Mouse (Mus musculus) spleen, postnatal 36 days (tissue): Measurements from ENCODE around the gene Lrrc10.
"Not testable (repeated sequence)": the region's sequence is repeated elsewhere in the genome, so short reads cannot be mapped to it uniquely, and the experiment has no call there.

Experiments
- DNase-seq, 2 experiments: peaks; one replicate each; pipeline ENCODE4 v3.0.0; 2022; ENCODE audit warnings: low spot score in 2 of 2, mixed read lengths in 1 of 2

The Lrrc10 gene

DNA sequence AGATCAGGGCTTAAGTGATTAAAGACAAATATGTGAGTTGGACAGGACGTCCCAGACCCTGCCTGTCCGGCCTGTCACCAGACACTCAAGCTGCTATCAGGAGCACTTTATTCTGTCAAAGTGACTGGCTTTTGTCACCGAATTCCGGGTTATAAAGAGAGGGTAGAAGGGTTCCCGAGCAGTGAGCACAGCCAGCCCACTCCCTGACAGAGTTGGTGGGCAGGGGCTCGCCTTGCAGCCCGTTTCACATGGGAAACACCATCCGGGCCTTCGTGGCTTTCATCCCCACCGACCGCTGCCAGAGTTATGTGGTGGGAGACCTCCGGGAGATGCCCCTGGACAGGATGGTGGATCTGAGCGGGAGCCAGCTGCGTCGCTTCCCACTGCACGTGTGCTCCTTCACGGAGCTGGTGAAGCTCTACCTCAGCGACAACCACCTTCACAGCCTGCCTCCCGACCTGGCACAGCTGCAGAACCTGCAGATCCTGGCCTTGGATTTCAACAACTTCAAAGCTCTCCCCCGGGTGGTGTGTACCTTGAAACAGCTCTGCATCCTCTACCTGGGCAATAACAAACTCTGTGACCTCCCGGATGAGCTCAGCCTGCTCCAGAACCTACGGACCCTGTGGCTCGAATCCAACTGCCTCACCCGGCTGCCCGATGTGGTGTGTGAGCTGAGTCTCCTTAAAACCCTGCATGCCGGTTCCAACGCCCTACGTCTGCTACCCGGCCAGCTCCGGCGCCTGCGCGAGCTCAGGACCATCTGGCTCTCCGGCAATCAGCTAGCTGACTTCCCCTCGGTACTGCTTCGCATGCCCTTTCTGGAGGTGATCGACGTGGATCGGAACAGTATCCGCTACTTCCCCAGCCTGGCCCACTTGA is at the start of gene Lrrc10:
Gene Lrrc10 (plus strand): TSS at position 167 of the 882 bp plus-strand sequence.
- no peak for DNase-seq

DNA sequence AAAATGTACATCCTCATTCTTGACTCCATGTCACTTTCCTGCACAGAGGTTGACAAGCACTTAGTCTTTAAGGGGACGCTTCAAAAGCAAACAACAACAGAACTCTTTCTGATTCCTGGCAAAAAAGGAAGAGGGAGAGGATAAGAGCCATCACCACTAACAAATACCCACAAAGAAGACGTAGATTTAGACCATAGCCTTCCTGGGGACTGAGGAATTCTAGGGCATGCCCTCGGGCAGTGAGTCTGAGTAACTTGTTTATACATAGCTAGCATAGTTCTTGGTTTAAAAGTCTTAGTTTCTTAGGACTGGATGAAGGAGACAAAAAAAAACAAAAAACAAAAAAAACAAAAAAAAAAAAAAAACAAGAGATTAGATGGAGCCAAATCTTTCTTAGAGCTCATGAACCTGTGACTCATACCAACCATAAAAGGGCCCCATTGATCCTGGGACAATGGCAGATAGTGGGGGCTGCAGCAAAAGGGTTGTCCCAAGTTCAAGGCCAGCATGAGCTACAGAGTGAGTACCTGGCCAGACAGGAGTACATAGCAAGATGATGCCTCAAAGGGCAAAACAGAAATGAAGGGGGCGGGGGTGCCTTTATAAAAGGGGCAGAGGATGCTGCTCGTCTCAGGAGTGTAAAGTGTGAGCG is 49.4 kb upstream of the Lrrc10 start:
- no peak for DNase-seq

DNA sequence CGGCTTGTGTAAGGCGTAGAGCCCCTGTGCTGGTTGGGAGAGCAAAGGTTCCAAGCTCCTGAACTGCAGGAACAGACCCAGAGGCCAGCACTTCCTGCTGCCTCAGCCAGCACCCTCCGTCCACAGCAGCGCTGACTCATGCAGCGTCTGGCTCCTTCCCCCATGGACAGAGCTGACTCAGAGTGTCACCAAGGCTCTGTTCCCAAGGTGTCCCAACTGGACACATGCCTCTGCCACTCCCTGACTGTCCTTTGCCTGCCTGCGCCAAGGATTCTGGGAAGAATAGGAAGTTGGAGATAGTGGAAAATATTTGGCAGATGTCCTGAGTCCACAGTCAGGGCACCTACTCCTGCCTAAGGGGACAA is 48.9 kb upstream of the Lrrc10 start:
- DNase-seq, result no peak

DNA sequence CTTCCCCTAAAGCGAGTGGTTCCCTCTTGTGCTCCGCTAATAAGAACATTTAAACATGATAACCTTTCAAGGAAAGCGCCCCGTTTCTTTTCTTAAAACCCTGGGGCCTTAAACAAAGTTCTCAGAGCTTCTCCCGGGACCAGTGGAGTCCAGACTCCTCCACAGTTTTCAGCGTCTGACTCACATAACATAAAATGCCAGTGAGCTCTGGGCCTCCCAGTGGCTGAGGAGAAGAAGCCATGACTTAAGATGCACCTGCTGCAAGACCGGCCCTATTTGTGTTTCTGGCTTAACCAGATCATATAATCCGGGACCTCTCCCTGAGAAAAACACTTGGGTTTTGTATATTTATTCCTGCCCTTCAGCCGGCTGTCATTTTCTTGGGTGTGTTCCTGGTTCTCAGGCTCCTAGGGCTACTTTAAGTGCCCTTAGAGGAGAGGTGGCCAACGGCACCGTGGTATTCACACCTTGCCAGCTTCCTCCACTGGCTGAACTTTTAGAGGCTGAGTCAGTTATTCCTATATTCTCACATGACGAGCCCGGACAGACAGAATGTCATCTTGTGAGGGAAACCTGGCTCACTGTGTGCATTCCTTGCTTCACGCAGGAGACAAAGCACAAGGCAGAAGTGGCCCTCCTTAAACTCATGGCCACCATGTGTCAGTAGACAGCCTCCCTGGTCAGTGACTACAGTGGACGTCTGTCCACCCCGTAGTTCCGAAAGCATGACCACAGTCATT is 46.3 kb upstream of the Lrrc10 start:
- no peak for DNase-seq

DNA sequence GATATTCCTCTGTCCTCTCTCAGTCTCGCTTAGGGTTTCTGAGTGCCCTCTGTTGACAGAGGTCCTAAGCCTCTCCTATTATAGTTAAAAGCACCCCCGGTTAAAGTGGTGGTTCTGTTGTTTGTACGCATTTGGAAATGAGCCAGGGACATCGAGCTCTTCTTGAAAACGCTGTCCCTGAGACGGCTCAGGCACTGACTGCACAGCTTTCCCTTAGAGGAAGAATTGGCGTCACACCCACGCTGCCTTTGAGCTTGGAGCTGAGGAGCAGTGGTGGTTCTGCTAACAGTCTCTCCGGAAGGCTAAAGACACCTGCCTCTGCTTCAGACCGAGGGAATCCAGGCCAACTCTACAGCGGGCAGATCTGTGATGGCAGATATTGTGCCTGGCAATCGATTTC is 44.2 kb upstream of the Lrrc10 start:
- no peak for DNase-seq

DNA sequence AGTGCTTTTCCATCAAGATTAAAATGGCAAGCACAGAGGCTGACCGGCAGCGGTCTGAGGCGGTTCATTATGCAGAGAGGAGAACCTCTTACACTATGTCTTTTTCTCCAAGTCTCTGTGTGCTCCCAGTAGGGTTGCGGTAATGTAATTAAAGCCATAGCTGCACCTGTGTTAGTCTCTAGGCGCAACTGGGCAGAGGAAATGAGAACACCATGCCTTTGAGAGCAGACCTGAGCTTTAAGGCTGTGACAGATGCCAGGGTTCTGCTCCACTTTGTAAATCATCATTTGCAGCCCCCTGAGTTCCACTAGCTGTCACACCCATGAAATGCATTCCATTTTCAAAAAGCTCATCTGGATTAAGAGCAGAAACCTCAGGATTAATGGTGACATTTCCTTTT is 40.4 kb upstream of the Lrrc10 start:
- DNase-seq, result no peak

DNA sequence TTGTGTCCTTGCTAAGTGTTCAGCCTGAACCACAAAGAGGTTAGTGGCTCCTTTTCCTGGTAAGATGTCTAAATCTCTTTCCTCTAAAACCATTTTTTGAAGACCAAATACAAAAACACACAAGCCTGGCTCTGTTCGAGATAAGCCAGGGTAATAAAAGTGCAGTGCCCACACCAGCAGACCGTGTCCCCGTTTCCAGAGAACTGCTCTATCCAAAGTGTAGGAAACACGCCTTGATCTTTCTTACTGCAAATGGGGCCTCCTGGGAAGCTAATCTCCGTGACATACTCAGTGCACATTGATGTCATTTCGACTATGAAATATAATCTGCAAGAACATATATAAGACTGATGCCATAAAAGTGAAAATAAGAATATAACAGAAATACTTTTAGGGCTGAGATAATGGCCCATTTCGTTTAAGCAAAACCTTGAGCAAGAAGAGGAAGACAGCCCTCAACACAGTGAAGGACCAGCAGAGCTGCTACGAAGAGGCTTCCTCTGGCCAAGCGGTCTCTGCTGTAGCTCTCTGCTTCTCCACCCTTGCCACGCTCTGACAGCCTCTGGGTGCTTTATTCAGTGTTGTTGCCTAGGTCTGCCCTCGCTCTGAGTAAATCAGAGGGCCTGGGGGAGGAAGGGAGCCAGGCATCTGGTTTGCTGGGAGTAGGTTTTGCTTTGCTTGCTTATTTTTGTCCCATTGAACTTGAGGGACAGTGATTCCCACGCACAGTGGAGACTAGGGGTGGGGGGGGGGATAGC is 39.3 kb upstream of the Lrrc10 start:
- no peak for DNase-seq

DNA sequence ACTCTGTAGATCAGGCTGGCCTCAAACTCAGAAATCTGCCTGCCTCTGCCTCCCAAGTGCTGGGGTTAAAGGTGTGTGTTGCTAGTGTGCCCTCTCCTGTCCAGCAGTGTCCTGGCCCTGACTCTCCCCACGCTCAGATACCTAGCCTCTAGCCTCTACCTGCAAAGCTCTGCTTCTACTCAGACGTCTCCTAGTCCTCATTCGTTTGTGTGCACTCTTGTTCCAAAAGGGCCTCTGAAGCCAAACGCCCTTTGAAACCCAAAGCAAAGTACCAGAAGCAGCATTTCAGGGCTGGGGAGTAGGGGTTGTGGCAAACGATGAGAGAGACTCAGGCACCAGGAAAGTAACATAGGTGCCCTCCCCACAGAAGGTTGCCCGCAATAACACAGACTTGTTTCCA is 35.5 kb upstream of the Lrrc10 start:
- DNase-seq, result no peak

DNA sequence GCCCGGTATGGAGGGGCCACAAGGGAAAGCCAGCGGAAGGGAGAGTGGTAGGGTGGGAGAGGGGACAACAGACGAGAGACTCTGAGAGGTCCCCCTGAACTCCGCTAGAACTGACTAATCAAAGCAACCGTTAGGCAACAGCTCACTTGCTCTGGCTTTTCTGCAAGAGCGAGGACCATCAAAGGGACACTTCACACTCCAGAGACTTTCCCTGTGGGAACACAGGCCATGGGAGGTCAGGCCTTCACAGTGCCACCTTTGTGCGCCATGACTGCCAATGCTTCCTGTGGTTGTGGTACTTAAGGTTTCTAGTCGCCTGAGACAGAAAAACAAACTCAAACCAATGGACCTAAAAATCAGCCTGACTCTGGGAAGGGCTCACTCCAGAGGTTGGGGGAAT is 34.1 kb upstream of the Lrrc10 start:
- DNase-seq, result no peak

DNA sequence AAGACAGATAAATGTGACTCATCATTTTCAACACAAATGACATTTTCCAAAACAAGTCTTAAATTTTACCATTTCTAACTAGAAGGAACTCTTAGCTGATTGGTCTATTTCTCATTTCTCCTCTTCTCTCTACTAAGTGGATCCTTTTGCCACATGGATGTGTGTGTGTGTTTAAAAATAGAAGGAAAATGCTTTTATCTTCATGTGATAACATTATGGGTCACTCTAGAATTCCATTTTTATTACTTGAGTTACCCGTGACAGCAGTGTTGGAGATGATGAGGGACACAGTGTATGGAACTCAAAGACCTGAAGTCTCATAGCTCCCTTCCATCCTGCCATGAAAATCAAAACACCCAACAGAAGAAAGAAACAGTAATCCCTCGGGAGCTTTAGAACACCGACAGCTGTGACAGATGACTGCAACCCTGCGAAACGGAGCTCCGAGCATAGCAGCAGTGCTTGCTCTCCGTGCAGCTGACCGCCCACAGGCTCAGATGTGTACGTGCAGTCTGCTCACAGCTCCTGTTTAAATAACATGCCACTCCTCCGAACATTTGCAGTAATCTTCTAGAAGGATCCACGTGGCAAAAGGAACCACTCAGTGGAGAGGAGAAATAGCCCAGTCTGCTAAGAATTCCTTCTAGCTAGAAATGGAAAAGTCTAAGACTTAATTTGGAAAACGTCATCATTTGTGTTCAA is 31.3 kb upstream of the Lrrc10 start:
- DNase-seq, result no peak

DNA sequence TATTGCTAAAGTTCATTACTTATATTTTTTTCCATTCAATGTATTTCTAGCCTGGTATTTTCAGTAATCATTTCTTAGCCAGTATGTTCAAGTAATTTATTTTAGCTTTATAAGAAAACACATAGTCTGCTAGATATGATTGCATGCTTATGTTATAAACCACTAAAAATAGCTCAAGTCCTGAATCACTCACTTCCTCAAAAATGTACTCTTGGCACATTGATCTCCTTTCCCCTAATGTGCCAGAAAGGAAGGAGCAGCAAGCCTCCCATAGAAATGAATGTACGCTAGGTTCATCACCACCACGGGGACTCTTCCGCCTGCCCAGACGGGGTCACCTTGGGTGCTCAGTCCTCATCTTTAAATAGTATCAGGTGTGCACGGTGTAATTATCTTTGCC is 30.6 kb upstream of the Lrrc10 start:
- DNase-seq, result no peak

DNA sequence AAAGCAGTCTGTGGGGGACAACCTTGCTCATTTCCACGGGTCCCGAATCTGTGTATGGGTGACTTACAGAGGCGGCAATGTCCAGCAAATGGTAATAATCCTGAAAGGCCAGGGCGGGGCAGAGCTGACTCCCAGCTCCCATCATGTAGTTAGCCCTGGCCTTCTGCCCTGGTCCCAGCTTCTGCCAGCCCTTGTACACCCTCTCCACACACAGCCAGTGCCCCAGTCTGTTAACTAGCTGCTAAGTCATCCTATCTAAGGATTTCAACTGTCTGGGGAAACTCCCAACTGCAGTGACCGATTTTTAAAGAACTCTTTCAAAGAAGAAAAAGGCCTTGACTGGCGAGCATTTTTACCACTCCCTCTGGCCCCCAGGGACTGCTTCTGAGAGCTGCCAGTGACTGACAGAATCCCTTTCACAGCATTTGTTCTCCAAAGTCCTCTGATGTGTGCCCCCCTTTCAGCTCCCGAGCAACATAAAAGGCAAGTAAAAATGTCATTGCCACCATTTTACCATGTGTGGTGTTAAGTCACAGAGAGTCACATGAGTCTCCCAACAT is 26.8 kb upstream of the Lrrc10 start:
- DNase-seq, result no peak

DNA sequence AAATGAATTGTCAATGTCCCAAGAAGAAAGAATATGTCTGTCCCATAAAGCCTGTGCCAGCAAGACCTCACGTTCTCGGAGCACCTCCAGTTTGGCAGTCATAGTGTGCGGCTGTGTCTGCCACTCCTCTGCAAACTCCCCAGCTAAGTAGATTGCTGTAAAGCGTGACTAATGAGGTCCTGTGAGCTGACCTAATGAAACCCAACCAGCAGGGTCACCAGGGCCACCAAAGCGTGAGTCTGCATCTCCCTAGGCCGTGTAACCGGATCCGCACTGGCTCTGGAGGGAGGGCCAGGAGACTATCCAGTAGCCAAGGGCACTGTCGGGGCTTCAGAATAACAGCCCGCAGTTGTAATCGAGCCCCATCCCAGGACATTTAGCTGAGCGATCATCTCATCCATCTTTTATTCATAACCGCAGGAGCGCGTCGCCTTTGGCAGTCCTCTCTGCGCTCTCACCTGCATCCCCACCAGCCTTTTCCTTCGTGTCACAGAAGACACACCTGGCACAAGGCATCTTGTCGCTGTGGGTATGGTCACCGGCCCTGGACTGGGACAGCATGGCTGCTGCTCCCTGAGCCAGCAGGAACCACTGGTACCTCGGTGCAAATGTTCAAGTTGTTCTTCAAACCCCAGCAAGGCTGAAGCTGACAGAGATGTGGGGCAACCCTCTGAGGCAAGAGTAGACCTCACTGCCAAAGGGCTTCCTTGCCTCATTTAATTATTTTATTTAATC is 24.0 kb upstream of the Lrrc10 start:
- no peak for DNase-seq

DNA sequence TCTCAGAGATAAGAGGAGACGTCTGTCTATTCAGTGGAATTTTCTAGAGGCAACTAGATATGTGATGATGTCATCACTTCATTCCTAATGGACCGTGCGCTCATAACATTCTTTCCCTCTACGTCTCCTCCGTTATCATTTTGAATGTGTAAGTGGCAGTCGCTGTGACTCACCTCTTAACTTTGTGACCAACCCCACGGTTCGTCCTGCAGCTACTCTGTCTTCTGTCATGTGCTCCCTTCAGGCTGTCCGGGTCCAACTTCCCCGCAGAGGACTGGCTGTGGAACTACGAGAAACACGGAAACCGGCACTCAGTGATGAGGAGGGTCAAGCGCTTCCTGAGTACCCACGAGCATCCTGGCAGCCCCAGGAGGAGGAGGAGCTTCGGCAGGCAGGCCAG is 21.4 kb upstream of the Lrrc10 start:
- no peak for DNase-seq

DNA sequence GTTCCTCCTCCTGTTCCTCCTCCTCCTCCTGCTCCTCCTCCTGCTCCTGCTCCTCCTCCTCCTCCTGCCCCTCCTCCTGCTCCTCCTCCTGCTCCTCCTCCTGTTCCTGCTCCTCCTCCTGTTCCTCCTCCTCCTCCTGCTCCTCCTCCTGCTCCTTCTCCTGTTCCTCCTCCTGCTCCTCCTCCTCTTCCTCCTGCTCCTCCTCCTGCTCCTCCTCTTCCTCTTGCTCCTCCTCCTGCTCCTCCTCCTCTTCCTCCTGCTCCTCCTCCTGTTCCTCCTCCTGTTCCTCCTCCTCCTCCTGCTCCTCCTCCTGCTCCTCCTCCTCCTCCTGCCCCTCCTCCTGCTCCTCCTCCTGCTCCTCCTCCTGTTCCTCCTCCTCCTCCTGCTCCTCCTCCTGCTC is 19.4 kb upstream of the Lrrc10 start:
- DNase-seq, result not testable (repeated sequence)

DNA sequence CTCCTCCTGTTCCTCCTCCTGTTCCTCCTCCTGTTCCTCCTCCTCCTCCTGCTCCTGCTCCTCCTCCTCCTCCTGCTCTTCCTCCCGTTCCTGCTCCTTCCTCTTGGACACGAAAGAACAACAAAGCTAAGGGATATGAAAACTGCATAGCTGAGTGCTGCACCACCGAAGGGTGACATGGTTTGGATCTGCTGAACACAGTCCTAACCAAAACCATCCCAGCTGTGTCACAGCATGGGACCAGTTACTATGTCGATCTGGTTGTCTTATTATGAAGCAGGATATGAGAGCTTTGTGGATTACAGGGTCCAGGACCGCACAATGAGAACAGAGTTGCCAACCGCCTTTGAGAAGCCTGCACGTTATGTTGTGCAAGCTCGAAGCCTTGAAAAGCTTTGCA is 19.0 kb upstream of the Lrrc10 start:
- DNase-seq, result no peak

DNA sequence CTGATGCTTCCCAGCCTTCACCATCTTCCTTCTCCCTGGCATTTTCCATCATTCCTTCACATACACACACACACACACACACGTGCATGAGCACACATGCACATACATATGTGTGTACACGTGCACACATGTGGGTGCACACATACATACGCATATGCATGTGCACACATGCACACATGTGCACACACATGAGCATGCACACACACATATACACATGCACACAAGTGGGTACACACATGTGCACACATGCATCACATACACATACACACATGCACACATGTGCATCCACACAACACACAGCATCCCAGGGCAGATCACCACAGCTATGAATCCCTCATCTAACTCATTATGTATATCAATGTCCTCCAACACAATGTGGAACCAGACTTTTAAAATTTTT is 14.0 kb upstream of the Lrrc10 start:
- no peak for DNase-seq

DNA sequence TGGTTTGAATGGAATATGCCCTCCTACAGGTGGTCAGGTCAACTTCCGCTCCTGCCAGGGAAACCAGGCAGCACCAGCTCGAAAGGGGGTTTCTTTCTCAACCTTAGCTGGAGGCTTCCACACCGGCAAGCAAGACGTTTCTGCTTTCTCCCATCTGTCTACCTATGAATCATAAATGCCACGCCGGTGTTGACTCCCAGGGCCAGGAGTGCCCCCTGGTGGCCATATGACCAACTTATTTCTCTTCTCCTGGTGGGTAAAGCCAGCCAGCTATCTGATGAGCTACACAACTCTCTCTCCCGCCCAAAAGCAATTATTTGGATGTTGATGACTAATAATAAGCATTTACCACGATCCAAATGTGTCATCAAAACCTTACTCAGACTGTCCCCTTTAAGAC is 11.4 kb upstream of the Lrrc10 start:
- peak; percentile 46 to 64 for DNase-seq

DNA sequence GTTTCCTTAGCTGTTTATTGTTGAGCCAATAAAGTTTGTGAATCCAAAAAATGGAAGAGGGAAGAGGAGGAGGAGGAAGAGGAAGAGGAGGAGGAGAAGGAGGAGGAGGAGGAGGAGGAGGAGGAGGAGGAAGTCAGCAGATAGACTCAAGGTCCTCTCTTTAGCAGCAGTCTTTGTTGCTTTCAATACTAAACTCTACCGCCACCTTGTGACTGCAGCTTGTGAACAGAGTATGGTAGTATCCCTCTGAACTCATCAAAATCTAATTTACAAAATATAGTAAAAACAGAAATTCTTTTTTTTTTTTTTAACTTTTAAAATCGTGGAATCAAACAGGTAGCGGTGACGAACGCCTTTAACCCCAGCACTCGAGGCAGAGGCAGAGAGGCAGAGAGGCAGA is 4.8 kb upstream of the Lrrc10 start:
- DNase-seq, result no peak

DNA sequence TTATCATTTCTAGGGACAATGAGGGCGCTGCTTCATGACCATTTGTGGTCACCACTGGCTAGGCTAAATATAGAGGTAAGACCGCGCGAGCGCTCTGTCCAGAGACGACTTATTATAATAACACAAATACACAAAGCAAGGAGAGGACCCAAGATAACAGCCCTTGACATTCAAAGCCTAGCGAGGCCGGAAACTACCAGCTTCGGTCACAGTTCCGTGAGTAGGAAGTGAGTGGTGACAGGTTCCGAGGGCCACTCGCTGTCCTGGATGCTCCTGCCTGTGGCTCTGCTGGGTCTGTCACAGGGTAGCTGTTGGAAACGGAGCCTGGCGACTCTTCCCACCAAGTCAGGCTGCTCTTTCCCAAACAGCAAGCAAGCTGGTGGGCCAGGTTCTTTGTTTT is 2.8 kb upstream of the Lrrc10 start:
- no peak for DNase-seq
